Mouse (Mus musculus) C2C12 (cell line): ENCODE results near the gene Prn.

Experiments used
- CEBPB ChIP-seq: IDR thresholded peaks from one replicate; pipeline ENCODE4 v1.6.1; 2011; ENCODE audit warnings: low read depth, mild to moderate bottlenecking, control low read depth, moderate library complexity
- CTCF ChIP-seq: IDR thresholded peaks from one replicate; pipeline ENCODE4 v1.5.1; 2011; ENCODE audit not compliant: control insufficient read depth, insufficient read depth, insufficient read length
- FOSL1 ChIP-seq: IDR thresholded peaks from one replicate; pipeline ENCODE4 v1.8.0; 2011; ENCODE audit warnings: mild to moderate bottlenecking, low read length; ENCODE audit not compliant: poor library complexity, insufficient read depth, severe bottlenecking
- MAX ChIP-seq: IDR thresholded peaks from one replicate; pipeline ENCODE4 v1.6.1; 2011; ENCODE audit warnings: mild to moderate bottlenecking, control low read depth
- MYOD1 ChIP-seq: IDR thresholded peaks from one replicate; pipeline ENCODE4 v1.6.1; 2011; ENCODE audit warnings: low read depth; ENCODE audit not compliant: control insufficient read depth, insufficient read length
- MYOG ChIP-seq: IDR thresholded peaks from one replicate; pipeline ENCODE4 v1.6.1; 2011; ENCODE audit not compliant: control insufficient read depth, insufficient read length; ENCODE audit errors: extremely low read depth
- USF1 ChIP-seq: IDR thresholded peaks from one replicate; pipeline ENCODE4 v1.6.1; 2011; ENCODE audit warnings: low read depth, mild to moderate bottlenecking, control low read depth, moderate library complexity

GRCm38 (mm10) chr2:131908906-131909305 lies 851 bp upstream of the Prn start:
- TF ChIP-seq CTCF (no peak), USF1 (no peak), FOSL1 (no peak), MYOD1 (no peak), CEBPB (no peak), MAX (no peak), MYOG (no peak)
